Mouse (Mus musculus): ENCODE data around the gene Vwa8.

- no peak for TF ChIP-seq POLR2AphosphoS2 (IDR thresholded peaks at IDR 0.05; ENCODE audit: low read depth, low read length)
- no peak for TF ChIP-seq MEF2A (IDR thresholded peaks at IDR 0.05; ENCODE audit: borderline replicate concordance, low read depth, low read length)
- TF ChIP-seq CHD2 (IDR thresholded peaks at IDR 0.05; ENCODE audit: low read length) = no peak
- TF ChIP-seq EP300 (IDR thresholded peaks at IDR 0.05; ENCODE audit: low read length) = no peak
- TF ChIP-seq CTCF (conservative IDR thresholded peaks at IDR 0.05 in 1 of 2, IDR thresholded peaks at IDR 0.05 in 1 of 2; ENCODE audit: low read depth in 2 of 2, low read length in 2 of 2) = no peak
- TF ChIP-seq MAFK (IDR thresholded peaks at IDR 0.05; ENCODE audit: insufficient replicate concordance, low read length) = no peak
- no peak for TF ChIP-seq GABPA (IDR thresholded peaks at IDR 0.05; ENCODE audit: insufficient replicate concordance, low read depth, low read length)
- no peak for TF ChIP-seq HCFC1 (IDR thresholded peaks at IDR 0.05; ENCODE audit: low read depth, low read length)
- TF ChIP-seq POLR2A (IDR thresholded peaks at IDR 0.05; ENCODE audit: low read depth, low read length) = no peak
- no peak for TF ChIP-seq TCF12 (IDR thresholded peaks at IDR 0.05; ENCODE audit: low read depth, low read length)
- no peak for TF ChIP-seq CHD1 (IDR thresholded peaks at IDR 0.05; ENCODE audit: low read depth, low read length)
- no peak for TF ChIP-seq JUN (IDR thresholded peaks at IDR 0.05; ENCODE audit: insufficient read depth, low read depth, low read length)
- TF ChIP-seq TBP (conservative IDR thresholded peaks at IDR 0.05; ENCODE audit: low read depth, low read length) = no peak
- TF ChIP-seq RAD21 (IDR thresholded peaks at IDR 0.05; ENCODE audit: low read depth, low read length) = no peak
Observed at GRCm38 (mm10) chr14:78886566-78887234, 37.8 kb downstream of the Vwa8 start.

Data from CH12.LX (cell line).